Mouse (Mus musculus) neural tube, embryonic 11.5 days (tissue): ENCODE results near the gene Chn2. TPM values are rescaled to one million over a fixed set of nuclear protein-coding genes. Genes with fewer than 3 reads are reported as not detected.

Source experiments
- ATAC-seq: fragments of 200-750 bp; cut with Nextera tagmentation; 2 replicates; pipeline ENCODE4 v1.8.0; 2017; ENCODE audit warnings: moderate number of reproducible peaks, mild to moderate bottlenecking, moderate TSS enrichment, moderate library complexity; ENCODE audit not compliant: insufficient read depth, low FRiP score, low TSS enrichment
- DNase-seq: peaks from one replicate; pipeline ENCODE4 v3.0.0-alpha.2; 2015; ENCODE audit warnings: low spot score
- H3K27ac ChIP-seq: fragments of 300-500 bp; sonication (generic); 2 replicates; pipeline ENCODE4 v1.5.1; 2014; ENCODE audit warnings: low read depth, mild to moderate bottlenecking, low read length
- H3K27me3 ChIP-seq: fragments of 300-500 bp; sonication (generic); 2 replicates; pipeline ENCODE4 v1.6.1; 2014; ENCODE audit warnings: mild to moderate bottlenecking, low read length, mixed read lengths; ENCODE audit not compliant: control insufficient read depth, insufficient read depth
- H3K36me3 ChIP-seq: fragments of 300-500 bp; sonication (generic); 2 replicates; pipeline ENCODE4 v1.6.1; 2014; ENCODE audit warnings: mild to moderate bottlenecking, low read length, moderate library complexity, mixed read lengths; ENCODE audit not compliant: control insufficient read depth, insufficient read depth
- H3K4me1 ChIP-seq: fragments of 300-500 bp; sonication (generic); 2 replicates; pipeline ENCODE4 v1.6.1; 2014; ENCODE audit warnings: low read length, mixed read lengths; ENCODE audit not compliant: control insufficient read depth, insufficient read depth
- H3K4me2 ChIP-seq: fragments of 300-500 bp; sonication (generic); 2 replicates; pipeline ENCODE4 v1.6.1; 2014; ENCODE audit warnings: low read depth, mild to moderate bottlenecking, moderate library complexity
- H3K4me3 ChIP-seq: fragments of 300-500 bp; sonication (generic); 2 replicates; pipeline ENCODE4 v1.5.1; 2014; ENCODE audit warnings: low read depth, low read length
- H3K9ac ChIP-seq: fragments of 300-500 bp; sonication (generic); 2 replicates; pipeline ENCODE4 v1.6.1; 2014; ENCODE audit warnings: mild to moderate bottlenecking, low read length
- H3K9me3 ChIP-seq: fragments of 300-500 bp; sonication (generic); 2 replicates; pipeline ENCODE4 v1.6.1; 2016; ENCODE audit warnings: low read length; ENCODE audit not compliant: control insufficient read depth
- WGBS: fragments of 180-500 bp; shearing (Covaris S2); extraction: QIAGEN DNeasy Blood & Tissue Kit; methylation state at CpG from one replicate; pipeline ENCODE4 v1.1.7; 2014; 5-methylcytosine and 5-hydroxymethylcytosine counted together
- polyA plus RNA-seq: library from polyadenylated mRNA; unstranded; fragments of >200 nt; fragmentation: Nextera tagmentation; extraction: Ambion mirVana; gene quantifications from 2 replicates; pipeline ENCODE4 v1.2.1, GENCODE M21; 2014

Chn2 gene
- polyA plus RNA-seq, 1 experiment from 2014 or later: 24.2 TPM

- Histone ChIP-seq H3K36me3 (no peaks in the 10 kb centered on the region), H3K4me2 (no peak overlapping the region), H3K27me3 (no peaks in the 10 kb centered on the region), H3K4me1 (peaks cover 17% of the 10 kb centered on the region), H3K9me3 (no peaks in the 10 kb centered on the region), H3K4me3 (no peak overlapping the region), H3K27ac (no peak overlapping the region), H3K9ac (no peak overlapping the region)
- DNase-seq (no peak), ATAC-seq (no peak)
- WGBS: 86% methylated on average over 4 of the region's 4 CpGs
These were observed 237.9 kb downstream of the Chn2 start for GRCm38 (mm10) chr6:54277234-54277633.

GRCm38 (mm10) chr6:54277828-54278227 is 238.5 kb downstream of the Chn2 start:
- no peak overlapping the region for H3K4me2 ChIP-seq
- WGBS: 45% methylated on average over 5 of the region's 5 CpGs
- no peak for DNase-seq
- H3K4me1 ChIP-seq: peaks cover 12% of the 10 kb centered on the region
- no peak for ATAC-seq
- no peak overlapping the region for H3K27ac ChIP-seq
- no peaks in the 10 kb centered on the region for H3K36me3 ChIP-seq
- no peak overlapping the region for H3K4me3 ChIP-seq
- H3K9me3 ChIP-seq: no peaks in the 10 kb centered on the region
- H3K27me3 ChIP-seq: no peaks in the 10 kb centered on the region
- no peak overlapping the region for H3K9ac ChIP-seq

DNA sequence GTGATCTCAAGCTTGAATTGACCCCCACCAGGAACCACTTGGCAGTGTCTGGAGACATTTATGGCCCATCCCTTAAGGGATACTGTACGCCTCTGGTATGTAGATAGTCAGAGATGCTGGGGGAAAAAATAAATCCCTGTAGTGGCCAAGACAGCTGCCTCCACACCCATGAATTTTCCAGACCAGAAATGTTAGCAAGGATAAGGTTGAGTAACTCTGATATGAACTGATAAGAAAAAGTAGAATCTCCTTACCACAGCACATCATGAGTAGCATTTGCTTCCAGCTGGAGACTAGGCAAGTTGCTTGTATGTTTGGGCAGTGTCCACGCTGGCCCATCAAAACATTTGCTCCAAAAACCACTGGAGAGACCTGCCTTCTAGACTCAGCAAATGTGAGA is 239.3 kb downstream of the Chn2 start:
- Histone ChIP-seq H3K9me3 (no peaks in the 10 kb centered on the region), H3K4me3 (no peak overlapping the region), H3K4me1 (peaks cover 6% of the 10 kb centered on the region), H3K27me3 (no peaks in the 10 kb centered on the region), H3K4me2 (no peak overlapping the region), H3K9ac (no peak overlapping the region), H3K27ac (no peak overlapping the region), H3K36me3 (no peaks in the 10 kb centered on the region)
- no peak for DNase-seq
- no peak for ATAC-seq
- WGBS: 69% methylated on average over 2 of the region's 2 CpGs

- no peak for ATAC-seq
- H3K9me3 ChIP-seq: no peaks in the 10 kb centered on the region
- H3K9ac ChIP-seq: no peak overlapping the region
- H3K36me3 ChIP-seq: no peaks in the 10 kb centered on the region
- H3K27ac ChIP-seq: no peak overlapping the region
- peaks cover 6% of the 10 kb centered on the region for H3K4me1 ChIP-seq
- no peak overlapping the region for H3K4me3 ChIP-seq
- no peaks in the 10 kb centered on the region for H3K27me3 ChIP-seq
- no peak overlapping the region for H3K4me2 ChIP-seq
- WGBS: 66% methylated on average over 11 of the region's 11 CpGs
- no peak for DNase-seq
These were observed 240.0 kb downstream of the Chn2 start for GRCm38 (mm10) chr6:54279391-54279790.

DNA sequence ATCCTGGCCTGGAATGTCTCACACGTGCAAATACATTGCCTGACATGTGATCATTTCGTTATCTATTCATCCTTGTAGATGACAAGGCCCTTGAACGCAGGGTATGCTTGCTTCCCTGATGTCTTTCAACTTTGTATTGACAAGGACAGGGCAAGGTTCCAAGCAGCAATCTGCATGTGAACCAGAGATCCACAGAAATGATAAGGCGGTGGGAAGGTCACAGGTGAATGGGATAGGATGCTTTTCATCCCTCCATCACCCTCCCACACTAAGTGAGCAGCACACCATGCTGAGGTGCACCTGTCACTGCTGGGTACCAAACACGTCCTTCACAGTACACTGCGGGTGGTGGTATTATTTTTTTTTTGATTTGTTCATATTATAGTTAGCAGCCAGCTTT is 240.9 kb downstream of the Chn2 start:
- 84% methylated on average over 6 of the region's 6 CpGs for WGBS
- no peaks in the 10 kb centered on the region for H3K36me3 ChIP-seq
- H3K4me2 ChIP-seq: no peak overlapping the region
- H3K4me3 ChIP-seq: no peak overlapping the region
- DNase-seq (no peak), ATAC-seq (no peak)
- H3K27ac ChIP-seq: no peak overlapping the region
- no peak overlapping the region for H3K9ac ChIP-seq
- H3K4me1 ChIP-seq: peaks cover 6% of the 10 kb centered on the region
- H3K9me3 ChIP-seq: no peaks in the 10 kb centered on the region
- H3K27me3 ChIP-seq: no peaks in the 10 kb centered on the region

- Histone ChIP-seq H3K4me3 (no peak overlapping the region), H3K36me3 (no peaks in the 10 kb centered on the region), H3K9ac (no peak overlapping the region), H3K27me3 (no peaks in the 10 kb centered on the region), H3K4me1 (peaks cover 4% of the 10 kb centered on the region), H3K4me2 (no peak overlapping the region), H3K27ac (no peak overlapping the region), H3K9me3 (no peaks in the 10 kb centered on the region)
- DNase-seq: no peak
- no peak for ATAC-seq
- WGBS: 17% methylated on average over 1 of the region's 1 CpGs
These were observed 243.9 kb downstream of the Chn2 start for GRCm38 (mm10) chr6:54283299-54283698.

GRCm38 (mm10) chr6:54284167-54284711 is 244.9 kb downstream of the Chn2 start:
- Histone ChIP-seq H3K27ac (no peak overlapping the region), H3K4me2 (no peak overlapping the region), H3K9ac (no peak overlapping the region), H3K36me3 (no peaks in the 10 kb centered on the region), H3K27me3 (no peaks in the 10 kb centered on the region), H3K4me1 (no peaks in the 10 kb centered on the region), H3K9me3 (no peaks in the 10 kb centered on the region), H3K4me3 (no peak overlapping the region)
- ATAC-seq (no peak), DNase-seq (no peak)
- 81% methylated on average over 12 of the region's 12 CpGs for WGBS

GRCm38 (mm10) chr6:54286813-54287212 is 247.5 kb downstream of the Chn2 start:
- Histone ChIP-seq H3K4me1 (no peaks in the 10 kb centered on the region), H3K27ac (no peak overlapping the region), H3K36me3 (no peaks in the 10 kb centered on the region), H3K4me2 (no peak overlapping the region), H3K4me3 (no peak overlapping the region), H3K9me3 (no peaks in the 10 kb centered on the region), H3K9ac (no peak overlapping the region), H3K27me3 (no peaks in the 10 kb centered on the region)
- WGBS: 84% methylated on average over 5 of the region's 5 CpGs
- no peak for ATAC-seq
- DNase-seq: no peak

- H3K9me3 ChIP-seq: no peaks in the 10 kb centered on the region
- H3K4me3 ChIP-seq: no peak overlapping the region
- no peak overlapping the region for H3K27ac ChIP-seq
- no peak overlapping the region for H3K4me2 ChIP-seq
- 77% methylated on average over 10 of the region's 10 CpGs for WGBS
- ATAC-seq (no peak), DNase-seq (no peak)
- H3K9ac ChIP-seq: no peak overlapping the region
- H3K4me1 ChIP-seq: no peaks in the 10 kb centered on the region
- H3K27me3 ChIP-seq: no peaks in the 10 kb centered on the region
- H3K36me3 ChIP-seq: no peaks in the 10 kb centered on the region
These were observed 250.6 kb downstream of the Chn2 start for GRCm38 (mm10) chr6:54289774-54290500.
